Mouse (Mus musculus) T-helper 2 cell (primary cell): ENCODE measurements around the gene Cbarp.

Source experiments
- in situ Hi-C: fragments of 300-600 bp; cut with MboI, MseI; formaldehyde crosslinking; loops from one replicate; pipeline ENCODE4 v1.15.1; 2025; ENCODE audit warnings: high pct_unique_total_duplicates

Gene Cbarp

DNA sequence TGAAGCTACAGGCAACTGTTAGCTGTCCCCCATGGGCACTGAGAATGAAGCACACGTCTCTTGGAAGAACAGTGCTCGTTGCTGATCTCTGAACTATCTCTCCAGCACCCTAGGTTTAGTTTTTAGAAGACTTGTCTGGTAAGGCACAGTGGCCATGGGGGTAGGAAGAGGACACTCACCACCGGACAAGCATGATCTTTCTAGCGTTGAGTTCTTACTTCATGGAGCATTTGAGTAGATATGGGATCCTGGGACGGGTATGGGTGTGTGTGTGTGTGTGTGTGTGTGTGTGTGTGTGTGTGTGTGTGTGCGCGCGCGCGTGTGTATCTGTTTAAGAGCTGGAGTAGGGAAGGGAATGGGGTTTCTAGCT is at the start of gene Cbarp:
Gene Cbarp (minus strand): TSS at position 170 of the 370 bp plus-strand sequence.
- in situ Hi-C loops: loop anchor here (5.0 to 10.0 kb wide), 2 partner anchors 153 to 794 kb away; partner anchors contain the start of genes Cnn2 and Gadd45b

DNA sequence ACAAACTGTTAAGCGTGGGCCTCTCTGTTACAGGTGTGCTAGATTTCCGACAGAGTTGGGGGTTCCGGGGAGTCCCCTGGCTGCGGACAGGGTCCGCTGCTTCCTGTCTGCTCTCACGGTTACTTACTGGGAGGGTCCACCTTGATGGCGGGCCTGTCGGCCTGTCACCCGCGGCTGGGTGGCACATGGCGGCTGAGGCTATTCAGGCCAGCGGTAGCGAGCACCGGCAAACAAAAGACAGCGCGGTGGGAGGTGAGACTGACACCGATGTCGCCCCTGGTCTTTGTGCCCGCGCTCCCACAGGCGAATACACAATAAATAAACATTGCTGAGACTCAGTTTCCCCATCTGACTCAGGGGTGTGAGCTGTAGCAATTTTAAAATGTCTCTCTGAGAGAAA is 49.4 kb upstream of the Cbarp start:
- in situ Hi-C loops: no loop called here

DNA sequence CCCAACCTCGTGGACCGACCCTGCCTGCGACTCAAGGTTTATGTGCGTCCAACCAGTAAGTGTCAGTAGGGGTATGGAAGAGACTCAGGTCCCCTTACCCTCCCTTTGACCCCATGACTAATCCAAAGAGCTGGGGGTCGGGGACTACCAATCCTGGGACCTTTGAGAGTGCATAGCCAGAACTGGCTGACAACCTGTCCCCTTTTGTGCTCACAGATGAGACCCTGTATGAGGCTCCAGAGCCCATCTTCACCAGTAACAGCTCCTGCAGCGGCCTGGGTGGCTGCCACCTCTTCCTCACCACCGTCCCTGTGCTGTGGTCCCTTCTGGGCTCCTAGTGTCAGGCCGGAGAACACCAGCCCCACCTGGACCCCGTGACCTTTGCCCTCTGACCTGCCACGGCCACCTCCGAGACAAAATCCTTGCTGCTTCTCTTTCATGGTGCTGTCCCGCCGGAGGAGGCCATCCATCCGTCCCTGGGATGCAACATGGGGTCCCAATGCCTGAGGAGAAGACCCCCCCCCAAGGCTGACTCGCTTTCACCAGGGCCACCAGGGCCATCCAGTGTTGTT is 47.9 kb upstream of the Cbarp start:
- in situ Hi-C loops: no loop called here

DNA sequence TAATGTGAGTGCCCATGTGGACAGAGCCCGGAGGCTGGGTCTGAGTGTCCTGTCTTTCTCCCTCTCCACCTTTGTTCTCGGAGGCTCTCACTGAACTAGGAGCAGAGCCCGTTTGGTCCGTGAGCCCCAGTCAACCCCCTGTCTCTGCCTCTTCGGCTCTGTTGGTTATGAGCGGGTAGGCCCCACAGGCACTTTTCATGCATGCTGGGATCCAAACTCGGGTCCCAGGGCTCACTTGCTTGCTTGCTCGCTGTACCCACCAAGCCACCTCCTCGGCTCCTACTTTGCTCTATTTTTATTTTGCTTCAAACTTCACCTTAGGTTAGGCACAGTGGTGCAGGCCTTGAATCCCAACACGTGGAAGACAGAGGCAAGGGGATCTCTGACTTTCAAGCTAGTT is 47.1 kb upstream of the Cbarp start:
- in situ Hi-C loops: no loop called here

DNA sequence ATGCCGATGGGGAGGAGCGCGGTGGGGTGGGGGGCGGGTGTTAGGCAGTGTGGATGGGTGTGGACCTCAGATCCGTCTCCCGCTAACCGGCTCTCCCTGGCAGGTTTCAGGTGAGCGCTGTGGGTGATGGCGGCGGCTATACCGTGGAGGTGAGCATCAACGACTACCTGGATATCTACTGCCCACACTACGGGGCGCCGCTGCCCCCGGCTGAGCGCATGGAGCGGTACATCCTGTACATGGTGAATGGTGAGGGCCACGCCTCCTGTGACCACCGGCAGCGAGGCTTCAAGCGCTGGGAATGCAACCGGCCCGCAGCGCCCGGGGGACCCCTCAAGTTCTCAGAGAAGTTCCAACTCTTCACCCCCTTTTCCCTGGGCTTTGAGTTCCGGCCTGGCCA is 46.0 kb upstream of the Cbarp start:
- in situ Hi-C loops: no loop called here

DNA sequence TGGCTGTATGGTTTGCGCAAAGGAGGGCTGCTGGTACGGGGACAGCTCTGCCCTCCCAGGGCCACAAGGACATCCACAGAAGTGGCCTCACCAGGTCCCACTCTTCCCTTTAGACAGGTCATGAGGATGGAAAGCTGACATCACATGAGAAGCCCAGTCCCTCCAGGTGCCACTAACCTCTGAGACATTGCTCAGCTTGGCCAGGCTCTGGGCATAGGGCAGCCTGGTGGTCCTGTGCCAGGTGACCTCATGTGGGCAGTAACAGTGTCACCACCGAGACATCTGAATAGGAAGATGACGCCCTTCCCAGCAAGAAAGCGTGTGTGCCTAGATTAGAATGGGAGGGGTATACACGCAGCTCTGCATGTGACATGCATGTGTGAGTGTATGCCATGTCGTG is 41.9 kb upstream of the Cbarp start:
- in situ Hi-C loops: no loop called here

DNA sequence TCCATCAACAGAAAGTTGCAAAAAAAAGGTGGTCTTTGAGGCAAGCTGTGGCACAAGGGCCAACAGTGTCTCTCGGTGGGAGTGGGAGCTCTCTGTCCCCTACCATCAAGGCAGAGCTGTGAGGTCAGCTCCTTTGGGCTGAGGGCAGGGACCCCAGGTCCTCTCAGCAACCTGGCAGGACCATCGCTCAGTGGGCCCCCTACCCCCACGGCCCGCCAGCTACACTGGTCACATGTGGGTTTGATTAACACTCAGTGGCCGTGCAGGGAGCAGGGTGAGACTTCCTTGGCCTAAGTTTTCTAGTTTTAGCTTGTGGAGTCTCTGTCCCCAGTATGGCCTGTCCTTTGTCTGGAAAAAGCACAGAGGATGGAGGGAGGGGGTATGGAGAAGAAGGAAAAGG is 40.2 kb upstream of the Cbarp start:
- in situ Hi-C loops: no loop called here

DNA sequence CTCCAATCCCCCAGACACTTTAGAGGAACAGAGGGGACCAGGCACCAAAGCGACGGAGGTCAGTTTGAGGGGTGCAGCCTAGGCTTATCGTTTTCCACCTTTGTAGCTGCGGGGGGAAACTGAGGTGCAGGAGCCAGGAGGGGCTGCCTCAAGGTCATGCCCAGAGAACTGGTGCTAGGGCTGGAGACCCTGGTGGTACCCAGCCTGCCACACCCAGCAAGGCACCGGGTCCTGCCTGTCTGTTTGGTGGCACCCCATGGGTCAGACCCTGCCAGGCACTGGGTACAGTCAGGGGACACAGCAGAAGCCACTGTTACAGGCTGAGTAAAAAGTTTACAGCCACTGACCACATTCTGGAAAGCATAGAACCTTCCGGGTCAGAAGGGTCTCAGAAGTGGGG is 39.7 kb upstream of the Cbarp start:
- in situ Hi-C loops: no loop called here

DNA sequence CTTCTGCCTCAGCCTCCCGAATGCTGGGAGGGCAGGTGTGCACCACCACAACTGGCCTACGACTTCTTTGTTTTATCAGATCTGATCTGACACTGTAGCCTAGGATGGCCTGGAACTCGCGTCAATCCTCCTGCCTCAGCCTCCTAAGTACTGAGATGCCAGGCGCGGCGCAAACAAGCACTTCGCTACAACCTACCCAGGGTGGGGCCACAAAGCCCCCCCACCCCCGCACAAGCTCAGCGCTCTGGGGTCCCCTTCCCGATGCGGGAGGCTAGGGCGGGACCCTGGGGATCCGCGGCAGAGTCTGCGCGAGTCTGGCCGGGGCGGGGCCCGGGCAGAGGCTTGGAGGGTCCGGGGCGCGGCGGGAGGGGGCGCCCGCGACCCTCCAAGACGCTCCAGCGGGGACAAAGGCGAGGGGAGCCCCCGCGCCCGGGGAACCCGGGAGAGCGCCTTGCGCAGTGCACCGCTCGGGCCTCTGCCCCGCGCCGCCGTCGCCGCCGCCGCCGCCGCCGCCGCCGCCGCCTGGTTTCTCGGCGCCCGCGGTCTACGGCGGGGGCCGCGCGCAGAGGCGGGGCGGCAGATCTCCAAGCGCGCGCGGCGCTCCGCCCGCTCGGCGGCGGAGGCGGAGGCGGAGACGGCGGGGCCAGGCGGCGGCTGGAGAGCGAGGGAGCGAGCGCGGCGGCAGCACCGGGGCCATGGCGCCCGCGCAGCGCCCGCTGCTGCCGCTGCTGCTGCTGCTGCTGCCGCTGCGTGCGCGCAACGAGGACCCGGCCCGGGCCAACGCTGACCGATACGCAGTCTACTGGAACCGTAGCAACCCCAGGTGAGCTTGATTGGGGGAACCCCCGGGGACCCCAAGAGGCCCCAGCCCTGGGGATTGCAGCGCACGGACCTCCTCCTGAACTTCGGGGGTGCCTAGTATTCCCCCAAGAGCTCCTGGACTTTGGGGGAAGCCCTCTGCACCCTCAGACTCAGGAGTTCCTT is 38.7 kb upstream of the Cbarp start, which contains the start of gene Efna2:
Gene Efna2 (plus strand): TSS at position 415 of the 984 bp plus-strand sequence.
- in situ Hi-C loops: loop anchor here (5.0 kb wide), 1 partner anchor 68 kb away; the partner anchor contains the start of gene Ndufs7

DNA sequence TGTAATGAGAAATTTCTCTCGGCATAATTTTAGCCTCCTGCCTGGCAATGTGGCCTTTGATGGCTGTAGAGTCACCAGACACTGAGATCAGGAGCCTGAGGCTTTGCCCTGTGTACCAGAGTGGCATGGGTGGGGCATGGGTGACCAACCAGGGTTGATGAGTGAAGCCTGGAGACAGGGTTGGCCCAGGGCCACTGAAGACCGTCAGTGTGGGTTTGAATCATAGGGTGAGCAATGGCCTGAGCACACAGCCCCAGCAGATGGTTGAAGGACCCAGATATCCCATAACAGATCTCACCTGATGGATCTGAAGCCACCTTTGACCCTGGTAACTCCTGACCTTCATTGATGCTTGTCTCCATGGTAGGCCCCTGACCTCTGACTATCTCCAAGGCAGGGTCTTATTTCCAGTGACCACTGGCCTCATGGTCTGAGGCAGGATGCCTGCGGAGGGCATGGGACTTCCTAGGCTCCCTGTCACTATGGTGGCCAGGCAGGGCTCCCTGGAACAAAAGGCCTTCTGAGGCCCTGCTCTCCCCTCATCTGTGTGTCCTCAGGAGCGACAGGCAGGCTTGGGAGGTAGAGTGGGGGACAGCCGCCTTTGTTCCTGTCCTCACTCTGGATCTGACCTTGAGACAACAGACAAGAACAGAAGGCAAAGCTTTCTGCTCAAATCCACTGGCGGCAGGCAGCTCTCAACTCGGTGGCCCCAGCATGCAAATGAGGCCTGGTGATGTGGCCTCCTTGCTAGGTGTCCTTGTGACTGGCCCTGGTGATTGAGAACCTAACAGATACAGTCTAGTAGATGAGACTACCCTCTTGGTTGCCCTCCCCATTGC is 37.0 kb upstream of the Cbarp start:
- in situ Hi-C loops: loop anchor here (5.0 kb wide), 1 partner anchor 70 kb away; the partner anchor contains the start of gene Ndufs7

DNA sequence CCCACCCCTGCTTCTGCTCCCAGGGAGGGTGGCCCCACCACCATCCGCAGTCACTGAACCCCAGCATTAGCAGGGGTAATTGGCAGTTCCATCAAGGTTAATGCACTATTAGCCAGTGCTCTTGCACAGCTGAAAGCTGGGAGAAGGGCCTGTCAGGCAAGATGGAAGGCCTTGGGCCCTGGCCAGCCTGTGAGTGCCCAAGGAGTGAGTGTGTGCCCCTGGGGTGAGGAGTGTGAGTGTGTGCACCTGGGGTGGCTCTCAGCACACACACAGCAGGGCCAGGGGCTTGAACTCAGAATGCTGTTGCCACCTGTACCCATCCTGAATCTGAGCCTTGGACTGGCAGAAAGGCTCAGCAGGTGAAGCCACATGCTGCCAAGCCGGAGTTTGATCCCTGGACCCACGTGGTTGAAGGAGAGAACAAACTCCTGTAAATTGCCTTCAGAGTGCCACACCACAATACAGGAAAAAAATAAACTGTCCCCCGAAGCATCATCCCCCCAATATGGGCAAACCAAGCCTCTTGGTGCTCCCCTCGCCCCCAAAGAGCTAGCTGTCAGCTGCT is 35.7 kb upstream of the Cbarp start:
- in situ Hi-C loops: loop anchor here (5.0 kb wide), 1 partner anchor 71 kb away; the partner anchor contains the start of gene Ndufs7

DNA sequence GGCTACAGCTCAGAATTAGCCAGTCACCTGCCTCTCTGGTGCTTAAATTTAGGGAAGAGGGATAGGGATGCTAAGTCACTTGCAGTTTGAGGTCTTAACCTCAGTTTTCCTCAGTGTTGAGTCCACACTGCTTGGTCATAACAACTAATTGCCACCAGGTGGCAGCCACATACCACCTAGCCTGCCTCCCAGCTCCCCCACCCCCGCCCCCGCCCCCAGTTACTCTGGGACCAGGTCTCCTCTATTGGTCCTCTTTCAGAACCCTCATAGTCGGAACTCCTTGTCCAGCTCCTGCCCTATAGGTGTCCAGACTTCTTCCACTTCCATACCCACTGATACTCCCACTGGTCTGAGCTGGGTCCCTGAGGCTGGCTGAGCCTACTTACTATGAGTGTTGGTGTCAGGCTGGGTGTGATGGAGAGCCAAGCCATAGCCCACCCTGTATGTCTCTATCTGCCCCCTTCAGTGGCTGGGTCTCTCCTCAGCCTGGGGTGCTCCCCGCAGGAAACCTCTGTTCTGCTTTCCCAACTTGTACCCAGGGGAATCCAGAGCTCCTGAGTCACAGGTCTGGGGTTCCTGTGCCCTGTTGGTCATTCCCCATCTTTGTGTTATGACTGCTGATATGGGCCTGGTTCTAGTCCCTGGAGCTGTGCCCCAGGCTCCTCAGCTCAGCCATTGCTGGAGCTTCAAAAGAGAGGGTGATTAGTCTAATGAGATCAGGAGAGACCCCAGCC is 35.1 kb upstream of the Cbarp start:
- in situ Hi-C loops: loop anchor here (5.0 kb wide), 1 partner anchor 72 kb away; the partner anchor contains the start of gene Ndufs7

DNA sequence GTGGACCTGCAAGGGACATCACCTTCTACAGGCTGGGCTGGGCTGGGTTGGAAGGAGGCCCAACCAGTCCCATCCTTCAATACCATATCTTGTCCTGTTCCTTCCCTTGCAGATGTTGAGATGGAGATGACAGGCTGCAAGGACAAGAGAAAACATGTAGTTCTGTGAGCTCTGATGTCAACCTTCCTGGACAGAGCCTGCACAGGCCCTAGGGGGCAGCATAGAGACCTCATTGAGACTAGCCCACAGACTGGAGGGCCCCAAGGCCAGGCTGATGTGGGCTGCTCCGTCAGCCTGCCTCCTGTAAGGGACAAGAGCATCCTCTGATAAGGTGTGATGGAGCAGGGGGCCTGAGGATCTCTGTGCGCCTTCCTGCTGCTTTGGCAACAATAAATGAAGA is 34.1 kb upstream of the Cbarp start:
- in situ Hi-C loops: loop anchor here (5.0 kb wide), 1 partner anchor 73 kb away; the partner anchor contains the start of gene Ndufs7

DNA sequence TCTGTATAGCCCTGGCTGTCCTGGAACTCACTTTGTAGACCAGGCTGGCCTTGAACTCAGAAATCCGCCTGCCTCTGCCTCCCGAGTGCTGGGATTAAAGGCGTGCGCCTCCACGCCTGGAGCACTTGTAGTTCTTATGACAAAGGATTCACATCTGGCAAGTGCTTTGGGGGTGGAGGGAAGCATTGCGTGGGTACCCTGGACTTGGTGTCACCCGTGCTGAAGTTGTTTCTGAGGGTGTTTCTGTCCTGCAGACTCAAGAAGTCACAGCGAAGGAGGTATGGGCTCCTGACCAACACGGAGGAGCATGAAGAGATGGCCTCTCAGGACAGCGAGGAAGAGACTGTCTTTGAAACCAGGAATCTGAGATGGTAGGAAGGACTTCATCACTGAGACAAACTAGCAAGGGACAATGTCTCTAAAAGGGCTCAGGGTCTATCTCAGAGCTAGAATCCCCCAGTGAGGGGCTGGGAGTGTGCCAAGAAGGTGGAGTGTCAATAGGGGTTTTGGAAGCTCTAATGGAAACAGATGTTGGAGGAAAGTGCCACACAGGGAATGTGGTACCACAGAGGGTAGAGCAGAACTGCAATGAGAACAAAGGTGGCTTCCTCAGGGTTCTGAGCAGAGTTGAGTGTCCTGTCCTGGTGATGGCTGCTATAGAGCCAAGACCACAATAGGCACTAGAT is 33.5 kb upstream of the Cbarp start:
- in situ Hi-C loops: no loop called here

DNA sequence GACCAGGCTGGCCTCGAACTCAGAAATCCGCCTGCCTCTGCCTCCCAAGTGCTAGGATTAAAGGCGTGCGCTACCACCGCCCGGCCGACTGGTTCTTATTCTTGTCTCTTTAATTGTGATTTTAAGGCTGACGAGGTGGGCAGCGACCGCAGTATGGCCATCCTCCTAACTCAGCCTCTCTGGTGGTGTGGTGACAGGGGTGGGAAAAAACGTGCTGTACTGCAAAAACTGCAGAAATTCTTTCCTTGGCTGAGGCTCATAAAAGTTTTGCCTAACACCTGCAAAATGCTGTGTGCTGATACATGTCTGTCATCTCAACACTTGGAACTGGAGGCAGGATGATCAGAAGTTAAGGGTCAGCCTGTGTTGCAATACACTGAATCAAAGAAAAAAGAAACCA is 32.7 kb upstream of the Cbarp start:
- in situ Hi-C loops: no loop called here

DNA sequence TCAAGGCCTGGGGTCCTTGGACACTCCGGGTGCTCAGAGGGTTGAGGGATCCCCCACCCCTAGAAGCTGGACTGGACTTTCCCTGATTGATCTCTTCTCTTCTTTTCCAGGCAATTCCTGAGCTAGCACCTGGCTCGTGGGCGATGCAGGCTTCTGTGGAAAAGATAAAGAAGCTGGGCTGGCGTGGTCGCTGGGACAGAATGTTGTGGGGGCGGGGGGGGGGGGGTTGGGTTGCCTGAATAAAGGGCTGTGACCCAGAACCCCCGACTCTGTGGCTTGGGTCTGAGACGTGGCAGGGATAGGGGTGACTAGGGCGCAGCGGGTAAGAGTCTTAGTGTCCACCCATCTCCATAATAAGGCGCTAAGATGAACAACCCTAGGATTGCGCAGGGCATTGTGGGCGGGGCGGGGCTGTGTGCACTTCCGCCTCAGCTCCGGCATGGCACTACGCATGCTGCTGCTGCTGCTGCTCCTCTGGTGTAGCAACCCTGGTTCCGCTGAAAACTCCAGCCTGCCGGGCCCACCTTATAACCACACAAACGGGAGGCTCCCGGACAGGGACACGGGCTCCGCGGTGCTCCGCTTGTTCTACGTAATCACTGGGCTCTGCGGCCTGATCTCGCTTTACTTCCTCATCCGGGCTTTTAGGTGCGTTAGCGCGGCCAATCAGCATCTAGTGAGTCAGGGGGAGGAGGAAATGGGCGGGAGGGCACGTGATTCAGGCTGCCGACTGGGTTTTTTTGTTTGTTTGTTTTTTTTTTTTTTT is 32.1 kb upstream of the Cbarp start, which contains the start of gene 1600002K03Rik:
Gene 1600002K03Rik (plus strand): TSS at position 418 of the 766 bp plus-strand sequence.
- in situ Hi-C loops: no loop called here

DNA sequence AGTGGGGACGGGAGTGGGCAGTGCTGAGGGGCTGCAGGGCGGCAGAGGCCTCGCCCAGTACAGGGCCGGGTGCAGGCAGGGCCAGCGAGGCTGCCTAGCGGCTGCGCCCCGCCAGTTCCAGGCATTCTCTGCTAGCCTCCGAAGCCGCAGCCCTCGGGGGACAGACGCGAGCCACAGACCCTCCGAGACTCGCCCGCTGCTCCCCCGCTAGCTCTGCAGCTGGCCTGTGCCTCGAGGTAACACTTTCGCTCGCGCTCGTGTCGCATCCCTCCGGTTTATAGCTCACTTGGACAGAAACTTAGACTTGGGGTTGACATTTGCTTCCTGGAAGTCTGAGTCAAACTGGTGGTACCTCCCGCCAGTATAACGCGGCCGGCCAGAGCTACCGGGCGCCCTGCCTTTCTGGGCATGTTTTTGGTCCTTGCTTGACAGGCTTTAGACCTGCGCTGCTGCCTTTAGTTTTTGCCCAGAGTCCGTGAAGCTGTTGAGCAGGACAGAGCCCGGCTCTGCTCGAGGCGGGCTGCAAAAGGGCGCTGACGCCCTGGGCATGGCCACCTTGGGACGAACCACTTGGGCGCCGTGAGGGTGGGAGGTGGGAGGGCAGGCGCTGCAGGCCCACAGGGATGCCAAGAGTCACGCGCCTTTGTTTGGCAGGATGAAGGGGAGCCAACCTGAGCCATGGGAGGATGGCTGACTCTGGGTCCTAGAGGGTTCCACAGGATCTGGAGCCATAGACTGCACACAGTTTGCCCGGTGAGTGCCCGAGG is 31.3 kb upstream of the Cbarp start:
- in situ Hi-C loops: no loop called here

DNA sequence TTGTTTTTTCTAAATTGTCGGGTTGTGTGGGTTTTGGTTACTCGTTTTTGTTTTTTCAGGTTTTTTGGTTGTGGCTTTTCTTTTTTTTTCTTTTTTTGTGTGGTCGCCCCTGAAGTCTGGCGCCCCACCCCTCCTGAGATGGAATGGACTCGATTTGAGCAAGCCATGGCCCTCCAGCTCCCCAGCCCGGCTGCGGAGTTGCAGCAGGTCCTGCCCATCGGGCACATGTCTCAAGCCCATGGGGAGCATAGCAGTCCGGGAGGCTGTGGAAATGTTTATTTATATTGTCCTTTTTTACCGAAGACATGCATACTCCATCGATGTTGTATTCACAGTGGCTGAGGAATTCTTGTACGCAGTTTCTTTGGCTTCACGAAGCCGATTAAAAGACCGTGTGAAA is 30.6 kb upstream of the Cbarp start:
- in situ Hi-C loops: no loop called here
